Mouse (Mus musculus): Measurements from ENCODE around the gene Dusp1.
A peak's percentile ranks its signal among the peaks of the same experiment; 100 is the strongest.

Dusp1 gene

GRCm38 (mm10) chr17:26527291-26527690, 34.6 kb downstream of the Dusp1 start:
- no peak for ATAC-seq (ENCODE audit: low TSS enrichment)

GRCm38 (mm10) chr17:26525316-26525715, 36.6 kb downstream of the Dusp1 start:
- ATAC-seq (ENCODE audit: low TSS enrichment): peak; percentile 53; the same call in 1 of the 2 replicates

GRCm38 (mm10) chr17:26524801-26525200, 37.1 kb downstream of the Dusp1 start:
- ATAC-seq (ENCODE audit: low TSS enrichment): no peak

GRCm38 (mm10) chr17:26524316-26524715, 37.6 kb downstream of the Dusp1 start:
- ATAC-seq (ENCODE audit: low TSS enrichment): no peak

GRCm38 (mm10) chr17:26522711-26523110, 39.2 kb downstream of the Dusp1 start:
- ATAC-seq (ENCODE audit: low TSS enrichment): no peak

GRCm38 (mm10) chr17:26518306-26518705, 43.6 kb downstream of the Dusp1 start:
- ATAC-seq (ENCODE audit: low TSS enrichment): no peak

- no peak for ATAC-seq (ENCODE audit: low TSS enrichment)
These were observed 46.3 kb downstream of the Dusp1 start for GRCm38 (mm10) chr17:26515675-26516074.

GRCm38 (mm10) chr17:26514581-26515030, 47.3 kb downstream of the Dusp1 start:
- no peak for ATAC-seq (ENCODE audit: low TSS enrichment)

- ATAC-seq (ENCODE audit: low TSS enrichment): no peak
These were observed 48.3 kb downstream of the Dusp1 start for GRCm38 (mm10) chr17:26513459-26514290.

- peak; percentile 25; the same call in 1 of the 2 replicates for ATAC-seq (ENCODE audit: low TSS enrichment)
These were observed 49.0 kb downstream of the Dusp1 start for GRCm38 (mm10) chr17:26512961-26513360.

GRCm38 (mm10) chr17:26511816-26512774, 49.8 kb downstream of the Dusp1 start:
- ATAC-seq (ENCODE audit: low TSS enrichment): no peak

- no peak for ATAC-seq (ENCODE audit: low TSS enrichment)
These were observed 50.7 kb downstream of the Dusp1 start for GRCm38 (mm10) chr17:26511256-26511655.

- no peak for ATAC-seq (ENCODE audit: low TSS enrichment)
These were observed 51.5 kb downstream of the Dusp1 start for GRCm38 (mm10) chr17:26510146-26511045.

- ATAC-seq (ENCODE audit: low TSS enrichment): no peak
These were observed 52.8 kb downstream of the Dusp1 start for GRCm38 (mm10) chr17:26508961-26509771.

GRCm38 (mm10) chr17:26508345-26508960, 53.5 kb downstream of the Dusp1 start:
- peak; percentile 29 for ATAC-seq (ENCODE audit: low TSS enrichment)

- ATAC-seq (ENCODE audit: low TSS enrichment): peak; percentile 11
These were observed 54.0 kb downstream of the Dusp1 start for GRCm38 (mm10) chr17:26507966-26508344.

GRCm38 (mm10) chr17:26506997-26507871, 54.7 kb downstream of the Dusp1 start:
- ATAC-seq (ENCODE audit: low TSS enrichment): 0 out of 2 replicates have a peak, but pooled peaks have one; percentile 8

- ATAC-seq (ENCODE audit: low TSS enrichment): no peak
These were observed 55.8 kb downstream of the Dusp1 start for GRCm38 (mm10) chr17:26506031-26506641.
